Mouse (Mus musculus) right cerebral cortex, postnatal 25 days (tissue): ENCODE data around the gene Galnt14.

Source experiments
- DNase-seq: peaks from one replicate; pipeline ENCODE4 v3.0.0; 2022

The Galnt14 gene

DNA sequence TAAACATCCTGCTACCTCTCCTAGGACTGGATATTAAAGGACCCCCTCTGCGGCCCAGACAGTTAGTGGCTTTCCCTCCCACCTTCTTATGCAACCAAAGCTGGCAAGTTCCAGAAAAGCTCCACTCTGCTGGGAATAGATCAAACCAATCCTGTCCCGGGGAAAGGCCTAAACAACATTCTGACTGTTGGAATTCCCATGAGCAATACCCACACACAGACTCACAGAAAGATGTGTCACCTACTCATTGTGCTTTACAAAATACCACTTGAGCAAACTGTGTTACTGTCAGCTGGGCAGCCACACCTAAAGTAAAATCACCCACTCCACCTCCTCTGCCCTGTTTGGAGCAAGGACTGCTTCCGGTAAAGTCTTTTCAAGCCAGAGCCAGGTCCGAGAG, 207.6 kb downstream of the Galnt14 start:
- no peak for DNase-seq

DNA sequence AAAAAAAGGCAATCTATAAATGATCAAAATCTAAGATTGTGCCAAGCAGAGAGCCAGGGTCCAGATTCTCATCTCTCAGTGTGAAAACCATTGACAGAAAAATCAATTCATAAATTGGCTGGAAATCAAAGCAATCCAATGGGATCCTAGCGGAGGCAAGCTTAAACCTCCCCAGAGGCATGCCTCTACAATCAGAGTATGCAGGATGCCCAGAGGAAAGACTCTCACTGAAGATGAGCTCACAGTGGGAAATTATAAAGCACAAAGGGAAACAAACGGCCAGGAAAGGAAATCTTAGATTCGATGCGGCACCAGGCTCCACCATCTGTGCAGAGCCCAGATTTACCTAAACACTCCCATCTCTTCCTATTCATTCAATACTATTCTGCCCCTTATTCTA, 220.7 kb downstream of the Galnt14 start:
- DNase-seq = no peak

DNA sequence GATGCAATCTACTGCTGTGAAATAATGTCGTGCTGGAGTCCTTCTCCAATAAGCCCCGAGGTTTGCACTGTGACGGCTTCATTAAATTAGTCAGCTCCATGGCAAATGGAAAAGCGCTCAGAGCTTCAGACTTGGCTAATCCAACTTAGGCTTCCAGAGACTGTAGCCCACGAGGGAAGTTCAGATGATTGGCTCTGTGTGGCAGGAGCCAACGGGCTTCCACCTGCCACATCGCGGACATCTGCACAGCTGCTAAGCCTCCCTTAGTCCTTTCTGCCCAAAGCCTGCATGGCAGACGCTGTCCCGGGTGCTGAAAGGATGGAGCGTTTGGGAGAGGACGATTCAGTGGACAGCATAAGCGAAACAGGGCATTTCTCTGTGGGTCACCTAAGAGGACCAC, 222.5 kb downstream of the Galnt14 start:
- no peak for DNase-seq

DNA sequence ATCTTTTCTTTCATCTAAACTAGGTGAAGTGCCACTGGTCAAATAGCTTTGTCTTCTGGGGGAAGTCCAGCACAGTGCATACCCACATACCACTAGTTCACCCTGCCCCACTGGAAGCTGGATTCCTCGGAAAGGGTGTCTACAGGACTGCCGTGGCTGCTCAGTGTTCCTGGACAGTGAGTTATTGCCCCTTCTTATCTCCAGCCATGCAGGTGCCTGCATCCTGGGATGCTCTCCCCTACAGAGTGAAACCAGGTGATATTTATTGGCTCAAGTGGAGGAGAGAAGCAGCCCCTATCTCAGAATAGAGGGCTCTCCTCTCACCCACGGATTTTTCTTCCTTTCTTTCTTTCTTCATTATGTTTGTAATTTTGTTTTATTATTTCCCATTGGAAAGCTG, 222.9 kb downstream of the Galnt14 start:
- no peak for DNase-seq

DNA sequence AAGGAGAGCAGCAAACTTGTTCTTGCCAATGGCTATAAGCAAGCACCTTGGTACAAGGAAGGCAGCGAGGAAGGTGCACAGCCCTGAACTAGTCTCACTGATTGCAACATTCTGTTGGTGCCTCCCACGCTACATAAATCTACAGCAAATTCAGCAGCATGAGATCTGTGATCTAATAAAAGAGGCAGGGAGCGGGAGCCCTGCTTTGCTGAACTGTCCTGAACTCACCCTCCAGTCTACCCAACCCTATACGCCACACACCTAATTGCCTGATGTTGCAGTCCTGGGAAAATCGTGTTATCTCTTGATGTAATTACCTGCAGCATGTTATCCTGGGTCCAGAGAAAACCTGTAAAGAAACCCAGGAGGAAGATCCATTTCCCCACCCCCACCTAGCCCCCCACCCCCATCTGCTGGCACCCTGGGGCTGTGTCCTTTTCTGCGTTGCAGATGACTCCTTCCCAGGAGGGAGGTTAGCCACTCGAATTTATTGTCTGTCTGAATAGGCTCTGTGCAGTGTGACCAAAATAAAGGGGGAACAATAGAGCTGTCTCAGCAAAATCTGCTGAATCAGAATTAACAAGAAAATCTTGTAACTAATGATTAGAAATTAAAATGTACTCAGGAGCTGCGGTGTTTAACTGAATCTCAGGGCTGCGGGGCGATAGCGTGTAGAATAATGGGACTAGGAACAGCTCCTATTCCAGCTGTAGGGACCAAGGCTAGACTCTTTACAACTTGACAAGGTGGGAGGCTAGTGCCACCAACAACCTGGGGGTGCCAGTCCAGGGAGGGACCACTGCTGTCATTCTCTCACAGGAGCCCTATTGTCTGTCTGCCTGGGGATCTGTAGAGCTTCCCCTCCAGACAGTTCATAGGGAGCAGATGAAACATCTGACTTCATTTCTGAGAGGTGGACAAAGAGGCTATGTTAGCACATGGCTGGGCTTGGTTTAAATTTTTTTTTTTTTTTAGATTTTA, 232.9 kb downstream of the Galnt14 start:
- DNase-seq = no peak

DNA sequence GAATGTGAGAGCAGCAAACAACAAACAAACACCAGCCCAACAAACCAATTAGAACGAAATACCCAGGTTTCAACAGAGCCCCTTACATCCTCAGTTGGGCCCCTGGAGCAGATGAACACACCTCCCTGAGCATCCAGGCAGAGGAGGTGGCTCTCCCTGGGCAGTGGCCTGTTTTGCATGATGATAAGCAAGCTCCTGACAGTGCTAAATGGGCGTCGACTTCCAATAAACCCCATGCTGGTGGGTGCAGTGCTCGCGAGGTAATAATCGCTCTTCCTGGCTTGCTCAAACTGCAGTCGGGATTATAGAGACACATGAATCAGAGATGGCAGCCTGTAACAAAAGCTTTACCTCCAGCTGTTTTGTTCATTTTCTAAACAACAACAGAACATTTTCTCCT, 235.9 kb downstream of the Galnt14 start:
- no peak for DNase-seq

DNA sequence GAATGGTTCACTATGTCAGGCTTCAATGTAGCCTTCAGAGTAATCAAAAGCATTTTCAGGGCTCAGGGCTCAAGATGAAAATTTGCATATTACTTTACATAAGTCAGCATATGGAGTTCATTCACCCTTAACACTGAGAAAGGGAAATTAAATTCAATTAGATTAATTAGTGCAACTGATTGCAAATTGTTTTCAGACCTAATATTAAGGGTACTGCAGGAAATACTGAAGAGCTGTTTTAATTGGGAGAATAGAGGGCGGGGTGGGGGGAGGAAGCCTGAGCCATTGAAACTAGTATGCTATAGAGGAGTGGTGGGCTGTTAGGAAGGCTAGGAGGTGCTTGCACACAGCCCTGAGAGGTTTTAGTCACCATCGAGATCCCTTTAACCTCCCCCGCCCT, 237.2 kb downstream of the Galnt14 start:
- no peak for DNase-seq

DNA sequence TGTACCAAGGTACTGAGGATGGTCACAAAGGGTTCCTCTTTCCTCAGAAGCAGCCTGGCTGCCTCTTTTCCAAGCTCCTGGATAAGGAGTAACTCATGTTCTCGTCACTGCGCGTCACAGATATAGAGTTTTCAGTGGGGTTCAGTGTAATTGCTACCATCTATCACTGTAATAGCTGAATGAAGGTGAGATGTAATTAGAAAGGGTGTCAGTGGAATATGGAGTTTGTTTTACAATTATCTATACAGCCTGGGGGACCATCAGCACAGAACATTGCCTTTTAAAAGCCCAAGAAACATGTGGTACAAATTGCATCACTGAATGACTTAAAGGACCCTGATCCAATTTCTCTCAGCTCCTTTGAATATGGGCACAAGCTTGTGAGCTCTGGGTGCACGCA, 249.4 kb downstream of the Galnt14 start:
- DNase-seq = no peak

DNA sequence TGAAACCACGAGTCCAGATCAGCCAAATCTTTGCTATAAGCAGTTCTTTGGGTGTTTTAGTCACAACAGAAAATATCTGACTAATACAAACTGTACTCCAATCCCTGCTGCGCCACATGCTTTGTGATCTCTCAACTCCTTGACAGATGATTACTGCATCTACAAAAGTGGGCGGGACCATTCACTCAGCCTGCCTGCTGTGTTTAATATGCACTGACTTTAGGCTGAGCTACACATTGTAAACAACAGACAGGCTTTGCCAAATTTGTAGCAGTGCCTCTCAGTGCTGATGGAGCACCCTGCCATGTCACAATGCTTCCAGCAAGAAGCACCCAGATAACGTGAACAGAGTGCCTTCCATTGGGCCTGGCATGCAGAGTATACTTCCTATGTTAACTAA, 251.5 kb downstream of the Galnt14 start:
- no peak for DNase-seq

DNA sequence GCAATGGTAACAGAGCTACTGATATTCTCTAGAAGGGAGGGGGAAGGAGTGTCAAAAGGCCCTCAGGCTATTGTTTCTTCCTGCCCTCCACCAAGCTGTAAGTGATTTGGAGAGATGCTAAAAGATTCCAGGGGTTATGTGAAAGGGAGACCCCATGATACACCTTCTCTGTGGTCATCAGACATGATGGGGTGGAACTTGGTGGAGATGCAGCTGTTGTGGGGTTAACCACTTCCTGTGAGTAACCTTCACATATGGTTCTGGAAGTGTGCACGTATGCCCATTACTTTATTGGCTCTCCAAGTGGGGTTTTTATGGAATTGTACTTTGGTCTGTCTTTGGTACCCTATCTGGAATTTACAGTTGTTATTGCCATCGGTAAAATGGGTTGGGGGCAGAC, 253.7 kb downstream of the Galnt14 start:
- DNase-seq = no peak

DNA sequence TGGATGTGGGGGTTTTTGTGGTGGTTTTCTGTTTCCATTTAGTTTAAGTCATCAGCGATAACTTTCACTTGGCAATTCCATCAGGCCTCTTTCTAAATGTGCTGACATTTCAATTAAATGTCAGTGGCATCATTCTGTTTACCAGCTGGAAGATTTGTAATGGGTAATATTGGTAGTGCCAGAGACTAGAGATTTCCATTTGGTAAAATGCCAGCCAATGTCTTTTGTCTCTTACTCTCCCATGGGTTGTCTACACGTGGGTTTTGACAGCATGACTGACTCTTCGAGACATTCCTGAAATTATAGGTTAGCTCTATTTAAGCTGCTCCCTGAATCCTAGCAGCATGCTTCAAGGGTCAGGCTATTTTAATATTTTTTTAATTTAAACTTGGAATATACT, 256.6 kb downstream of the Galnt14 start:
- DNase-seq = no peak

DNA sequence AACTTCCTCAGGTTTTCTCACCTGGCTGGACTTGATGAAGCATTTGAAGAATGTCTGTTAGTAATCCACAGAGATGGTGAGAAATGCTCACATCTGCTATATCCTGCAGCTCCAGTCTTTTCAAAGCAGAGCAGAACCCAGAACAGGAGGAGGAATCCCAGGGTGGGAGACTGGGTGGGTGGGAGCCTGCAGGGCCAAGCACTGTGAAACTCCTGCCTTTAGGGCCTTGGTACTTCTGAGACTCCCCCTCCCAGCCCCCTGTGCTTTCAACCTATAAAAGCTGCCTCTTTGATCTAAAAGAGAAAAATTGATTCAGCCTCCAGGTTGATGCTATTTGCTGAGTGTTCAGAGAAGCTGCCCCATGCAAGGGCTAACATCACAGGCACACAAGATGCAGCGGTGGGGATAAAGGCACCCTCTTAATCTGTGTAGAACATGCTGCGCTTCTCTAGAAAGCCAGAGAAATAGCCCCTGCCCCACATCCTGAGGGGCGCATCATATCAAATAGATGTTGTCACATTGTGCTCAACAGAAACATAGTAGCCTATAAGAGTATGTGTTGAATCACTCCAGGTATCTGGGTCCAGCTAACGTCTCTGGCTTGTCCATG, 258.0 kb downstream of the Galnt14 start:
- no peak for DNase-seq

DNA sequence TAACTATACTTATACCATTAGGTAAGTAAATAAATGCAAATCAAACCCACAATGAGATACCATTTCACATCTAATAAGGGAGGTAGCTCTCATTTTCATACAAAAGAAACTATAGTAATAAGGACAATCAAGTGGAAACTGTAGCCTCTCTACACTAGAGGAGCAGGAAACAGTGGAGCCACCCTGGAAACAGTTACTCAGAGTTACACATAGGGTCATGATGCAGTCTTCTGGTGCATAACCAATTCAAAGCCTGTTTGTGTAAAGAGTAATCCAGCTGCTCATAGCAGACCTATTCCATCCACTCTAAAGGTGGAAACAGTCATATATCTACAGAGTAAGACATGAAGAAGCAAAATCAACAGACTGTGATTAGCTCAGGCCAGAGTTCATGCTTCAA, 261.1 kb downstream of the Galnt14 start:
- no peak for DNase-seq
